Mouse (Mus musculus): ENCODE measurements around the gene Tmem81. TPM values are rescaled to one million over a fixed set of nuclear protein-coding genes. Genes with fewer than 3 reads are reported as not detected.

The Tmem81 gene
- polyA plus RNA-seq, 1 experiment from 2014 or later: 0.97 TPM

GRCm38 (mm10) chr1:132481619-132482018, 24.4 kb upstream of the Tmem81 start:
- 93% methylated on average over 2 of the region's 2 CpGs for WGBS

GRCm38 (mm10) chr1:132483234-132483633, 22.8 kb upstream of the Tmem81 start:
- no peaks in the 10 kb centered on the region for H3K9me3 ChIP-seq
- H3K4me1 ChIP-seq (replicated peaks): peaks cover 18% of the 10 kb centered on the region
- no peak overlapping the region for H3K9ac ChIP-seq
- H3K4me2 ChIP-seq: no peak overlapping the region
- 93% methylated on average over 3 of the region's 3 CpGs for WGBS
- ATAC-seq (ENCODE audit: low FRiP score): no peak
- no peak overlapping the region for H3K27ac ChIP-seq
- peaks cover 18% of the 10 kb centered on the region for H3K36me3 ChIP-seq
- H3K4me3 ChIP-seq: no peak overlapping the region
- H3K27me3 ChIP-seq: no peaks in the 10 kb centered on the region

More at GRCm38 (mm10) chr1:132481619-132482018, 24.4 kb upstream of the Tmem81 start:
- H3K36me3 ChIP-seq: peaks cover 7% of the 10 kb centered on the region
- no peaks in the 10 kb centered on the region for H3K9me3 ChIP-seq
- no peak overlapping the region for H3K9ac ChIP-seq
- H3K4me1 ChIP-seq (replicated peaks): peaks cover 24% of the 10 kb centered on the region
- no peak overlapping the region for H3K4me3 ChIP-seq
- H3K27ac ChIP-seq: no peak overlapping the region
- no peak overlapping the region for H3K4me2 ChIP-seq
- ATAC-seq (ENCODE audit: low FRiP score): no peak
- no peaks in the 10 kb centered on the region for H3K27me3 ChIP-seq

- Histone ChIP-seq H3K4me3 (no peak overlapping the region), H3K9ac (no peak overlapping the region), H3K36me3 (peaks cover 24% of the 10 kb centered on the region), H3K4me1 (replicated peaks) (peaks cover 13% of the 10 kb centered on the region), H3K27me3 (no peaks in the 10 kb centered on the region), H3K9me3 (no peaks in the 10 kb centered on the region), H3K27ac (no peak overlapping the region), H3K4me2 (no peak overlapping the region)
- 93% methylated on average over 6 of the region's 6 CpGs for WGBS
- ATAC-seq (ENCODE audit: low FRiP score): no peak
Observed at GRCm38 (mm10) chr1:132483759-132484158, 22.3 kb upstream of the Tmem81 start.

- 93% methylated on average over 2 of the region's 2 CpGs for WGBS
- H3K4me3 ChIP-seq: no peak overlapping the region
- H3K36me3 ChIP-seq: peaks cover 88% of the 10 kb centered on the region
- no peaks in the 10 kb centered on the region for H3K9me3 ChIP-seq
- H3K27me3 ChIP-seq: no peaks in the 10 kb centered on the region
- no peak overlapping the region for H3K4me2 ChIP-seq
- no peak overlapping the region for H3K9ac ChIP-seq
- H3K4me1 ChIP-seq (replicated peaks): no peaks in the 10 kb centered on the region
- H3K27ac ChIP-seq: no peak overlapping the region
- ATAC-seq (ENCODE audit: low FRiP score): no peak
Observed at GRCm38 (mm10) chr1:132500535-132500934, 5.5 kb upstream of the Tmem81 start.

- Histone ChIP-seq H3K4me1 (replicated peaks) (0 out of 2 replicates have a peak, but pooled peaks cover 6% of the 10 kb centered on the region), H3K36me3 (peaks cover 75% of the 10 kb centered on the region), H3K4me3 (no peak overlapping the region), H3K27me3 (no peaks in the 10 kb centered on the region), H3K27ac (0 out of 2 replicates have a peak overlapping the region, but pooled peaks have one; percentile 19), H3K9me3 (no peaks in the 10 kb centered on the region), H3K4me2 (no peak overlapping the region), H3K9ac (no peak overlapping the region)
- WGBS: 89% methylated on average over 5 of the region's 5 CpGs
- no peak for ATAC-seq (ENCODE audit: low FRiP score)
Observed at GRCm38 (mm10) chr1:132505155-132505554, 875 bp upstream of the Tmem81 start.

GRCm38 (mm10) chr1:132506656-132507055, 626 bp downstream of the Tmem81 start:
- Histone ChIP-seq H3K36me3 (peaks cover 60% of the 10 kb centered on the region), H3K9me3 (no peaks in the 10 kb centered on the region), H3K4me3 (no peak overlapping the region), H3K4me2 (no peak overlapping the region), H3K9ac (no peak overlapping the region), H3K27me3 (no peaks in the 10 kb centered on the region), H3K4me1 (replicated peaks) (peaks cover 10% of the 10 kb centered on the region), H3K27ac (no peak overlapping the region)
- ATAC-seq (ENCODE audit: low FRiP score): no peak
- WGBS: 93% methylated on average over 7 of the region's 7 CpGs

- Histone ChIP-seq H3K9me3 (no peaks in the 10 kb centered on the region), H3K36me3 (peaks cover 49% of the 10 kb centered on the region), H3K9ac (no peak overlapping the region), H3K4me1 (replicated peaks) (peaks cover 13% of the 10 kb centered on the region), H3K4me3 (no peak overlapping the region), H3K27ac (peak overlapping the region; percentile 45; the same call in 1 of the 2 replicates), H3K4me2 (no peak overlapping the region), H3K27me3 (no peaks in the 10 kb centered on the region)
- no peak for ATAC-seq (ENCODE audit: low FRiP score)
- WGBS: 93% methylated on average over 5 of the region's 5 CpGs
Observed at GRCm38 (mm10) chr1:132509771-132510170, 3.7 kb downstream of the Tmem81 start.

- WGBS: 51% methylated on average over 8 of the region's 8 CpGs
- peaks cover 13% of the 10 kb centered on the region for H3K4me1 ChIP-seq (replicated peaks)
- no peaks in the 10 kb centered on the region for H3K9me3 ChIP-seq
- H3K9ac ChIP-seq: 0 out of 2 replicates have a peak overlapping the region, but pooled peaks have one; percentile 13
- ATAC-seq (ENCODE audit: low FRiP score): peak; percentile 29; the same call in 1 of the 2 replicates
- H3K27me3 ChIP-seq: no peaks in the 10 kb centered on the region
- no peak overlapping the region for H3K4me2 ChIP-seq
- no peak overlapping the region for H3K4me3 ChIP-seq
- peaks cover 51% of the 10 kb centered on the region for H3K36me3 ChIP-seq
- peak overlapping the region; percentile 74 for H3K27ac ChIP-seq
Observed at GRCm38 (mm10) chr1:132511521-132511920, 5.5 kb downstream of the Tmem81 start.

GRCm38 (mm10) chr1:132512106-132512505, 6.1 kb downstream of the Tmem81 start:
- no peaks in the 10 kb centered on the region for H3K27me3 ChIP-seq
- H3K4me3 ChIP-seq: no peak overlapping the region
- 80% methylated on average over 8 of the region's 8 CpGs for WGBS
- H3K4me2 ChIP-seq: no peak overlapping the region
- no peak overlapping the region for H3K9ac ChIP-seq
- H3K9me3 ChIP-seq: no peaks in the 10 kb centered on the region
- H3K36me3 ChIP-seq: peaks cover 51% of the 10 kb centered on the region
- H3K4me1 ChIP-seq (replicated peaks): peaks cover 13% of the 10 kb centered on the region
- ATAC-seq (ENCODE audit: low FRiP score): no peak
- peak overlapping the region; percentile 74; the same call in 1 of the 2 replicates for H3K27ac ChIP-seq

- H3K4me1 ChIP-seq (replicated peaks): peaks cover 7% of the 10 kb centered on the region
- no peak overlapping the region for H3K9ac ChIP-seq
- no peak overlapping the region for H3K4me2 ChIP-seq
- no peak for ATAC-seq (ENCODE audit: low FRiP score)
- peaks cover 66% of the 10 kb centered on the region for H3K36me3 ChIP-seq
- no peak overlapping the region for H3K4me3 ChIP-seq
- H3K27ac ChIP-seq: no peak overlapping the region
- no peaks in the 10 kb centered on the region for H3K9me3 ChIP-seq
- no peaks in the 10 kb centered on the region; the same call in 1 of the 2 replicates for H3K27me3 ChIP-seq
- WGBS: 92% methylated on average over 12 of the region's 12 CpGs
Observed at GRCm38 (mm10) chr1:132515339-132515738, 9.3 kb downstream of the Tmem81 start.

GRCm38 (mm10) chr1:132516776-132517175, 10.7 kb downstream of the Tmem81 start:
- 93% methylated on average over 11 of the region's 11 CpGs for WGBS
- H3K27me3 ChIP-seq: no peaks in the 10 kb centered on the region; the same call in 1 of the 2 replicates
- peaks cover 1% of the 10 kb centered on the region for H3K4me1 ChIP-seq (replicated peaks)
- H3K9me3 ChIP-seq: no peaks in the 10 kb centered on the region
- no peak overlapping the region for H3K27ac ChIP-seq
- H3K36me3 ChIP-seq: peaks cover 75% of the 10 kb centered on the region
- H3K4me2 ChIP-seq: no peak overlapping the region
- no peak for ATAC-seq (ENCODE audit: low FRiP score)
- no peak overlapping the region for H3K4me3 ChIP-seq
- no peak overlapping the region for H3K9ac ChIP-seq

GRCm38 (mm10) chr1:132518621-132519020, 12.6 kb downstream of the Tmem81 start:
- H3K9me3 ChIP-seq: no peaks in the 10 kb centered on the region
- H3K4me3 ChIP-seq: no peak overlapping the region
- H3K27ac ChIP-seq: no peak overlapping the region
- 88% methylated on average over 18 of the region's 18 CpGs for WGBS
- no peak overlapping the region for H3K4me2 ChIP-seq
- peaks cover 7% of the 10 kb centered on the region; the same call in 1 of the 2 replicates for H3K4me1 ChIP-seq (replicated peaks)
- H3K9ac ChIP-seq: no peak overlapping the region
- H3K36me3 ChIP-seq: peaks cover 87% of the 10 kb centered on the region
- no peak for ATAC-seq (ENCODE audit: low FRiP score)
- H3K27me3 ChIP-seq: no peaks in the 10 kb centered on the region; the same call in 1 of the 2 replicates

- H3K9ac ChIP-seq: no peak overlapping the region
- H3K27ac ChIP-seq: no peak overlapping the region
- H3K4me1 ChIP-seq (replicated peaks): peaks cover 7% of the 10 kb centered on the region; the same call in 1 of the 2 replicates
- no peaks in the 10 kb centered on the region for H3K9me3 ChIP-seq
- 90% methylated on average over 11 of the region's 11 CpGs for WGBS
- H3K27me3 ChIP-seq: no peaks in the 10 kb centered on the region; the same call in 1 of the 2 replicates
- H3K4me2 ChIP-seq: no peak overlapping the region
- peaks cover 83% of the 10 kb centered on the region for H3K36me3 ChIP-seq
- no peak for ATAC-seq (ENCODE audit: low FRiP score)
- no peak overlapping the region for H3K4me3 ChIP-seq
Observed at GRCm38 (mm10) chr1:132519734-132520133, 13.7 kb downstream of the Tmem81 start.
